ENCODE assay signal across 24 mouse cellular contexts in the genomic region with DNA sequence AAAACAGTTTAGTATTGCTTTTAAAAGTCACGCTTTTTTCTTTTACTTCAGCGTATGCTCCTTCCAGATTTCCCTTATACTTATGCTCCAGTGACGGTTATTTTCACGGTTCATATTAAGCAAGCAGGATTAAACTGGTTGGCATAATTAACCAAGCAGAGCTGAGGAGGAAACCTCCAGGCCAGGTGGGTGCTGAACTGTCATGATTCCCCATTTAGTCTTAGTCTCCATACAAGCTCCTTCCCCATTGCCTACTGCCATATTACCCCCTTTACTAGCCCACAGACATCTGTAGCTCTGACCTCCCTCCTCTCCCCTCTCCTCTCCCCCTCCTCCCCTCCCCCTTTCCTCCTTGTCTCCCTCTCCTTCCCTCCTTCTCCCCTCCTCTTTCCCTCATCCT.
"Had no signal": no experiment of that assay in that cellular context is flagged by ENCODE, and none has a peak within 500 bp of the region (broad histone marks: within the 10 kb centered on the region; RNA-seq: fewer than 3 reads in every experiment).

No protein-coding gene starts in this region.

- ATAC-seq: hindbrain, postnatal 0 days; intestine, postnatal 0 days had no signal

- H3K36me3 ChIP-seq: heart, embryonic 13.5 days; heart, embryonic 15.5 days; hindbrain, embryonic 13.5 days; hindbrain, embryonic 15.5 days; limb, embryonic 10.5 days; limb, embryonic 12.5 days had no signal

- H3K4me2 ChIP-seq: heart, embryonic 11.5 days; heart, embryonic 13.5 days; heart, embryonic 15.5 days; hindbrain, embryonic 13.5 days; hindbrain, embryonic 15.5 days; limb, embryonic 12.5 days; liver, embryonic 11.5 days had no signal

- DNase-seq: gastrocnemius, postnatal 14 days; gastrocnemius, postnatal 36 days; heart, adult 11 months; heart, adult 2 months; heart, postnatal 14 days; heart, postnatal 36 days; kidney, adult 18-20 months; kidney, adult 8-10 months; kidney, postnatal 14 days; kidney, postnatal 4 days; liver had no signal

- H3K4me3 ChIP-seq: heart, adult 2 months; heart, embryonic 13.5 days; heart, embryonic 15.5 days; hindbrain, embryonic 13.5 days; hindbrain, embryonic 15.5 days; layer of hippocampus, adult 2 months; left cerebral cortex, adult 2 months; limb, embryonic 10.5 days; limb, embryonic 12.5 days had no signal

- H3K4me1 ChIP-seq: heart, embryonic 13.5 days; heart, embryonic 15.5 days; hindbrain, embryonic 13.5 days; hindbrain, embryonic 15.5 days; limb, embryonic 10.5 days; limb, embryonic 12.5 days had no signal

- H3K9ac ChIP-seq: heart, embryonic 13.5 days; heart, embryonic 15.5 days; hindbrain, embryonic 13.5 days; hindbrain, embryonic 15.5 days; limb, embryonic 12.5 days had no signal

- H3K27ac ChIP-seq: heart, adult 2 months; heart, embryonic 13.5 days; heart, embryonic 15.5 days; hindbrain, embryonic 13.5 days; hindbrain, embryonic 15.5 days; hindbrain, postnatal 0 days; kidney, postnatal 0 days; layer of hippocampus, adult 2 months; left cerebral cortex, adult 2 months; limb, embryonic 10.5 days; limb, embryonic 12.5 days had no signal

- H3K9me3 ChIP-seq: heart, embryonic 13.5 days; heart, embryonic 15.5 days; hindbrain, embryonic 13.5 days; hindbrain, embryonic 15.5 days; limb, embryonic 10.5 days; limb, embryonic 12.5 days had no signal

- H3K27me3 ChIP-seq: heart, embryonic 13.5 days; heart, embryonic 15.5 days; hindbrain, embryonic 13.5 days; hindbrain, embryonic 15.5 days; limb, embryonic 12.5 days had no signal
